Mouse (Mus musculus) limb, embryonic 14.5 days (tissue): ENCODE measurements at regions not wholly inside any gene's neighbourhood (a gene's known extent, or its start where the extent isn't known, plus 50 kb on each side); places are given as distances from the start of the nearest gene placed in this dataset.

Source experiments
- ATAC-seq: fragments of 200-750 bp; cut with Nextera tagmentation; 2 replicates; pipeline ENCODE4 v1.8.0; 2017; ENCODE audit warnings: low read depth, moderate number of reproducible peaks, moderate TSS enrichment; ENCODE audit not compliant: low FRiP score
- DNase-seq: peaks from one replicate; pipeline ENCODE4 v3.0.0-alpha.2; 2015; ENCODE audit warnings: low spot score
- H3K27ac ChIP-seq: fragments of 300-500 bp; sonication (generic); replicated peaks from 2 replicates; pipeline ENCODE4 v1.5.1; 2014; ENCODE audit warnings: low read depth, mild to moderate bottlenecking, low read length, moderate library complexity, mixed read lengths
- H3K27me3 ChIP-seq: fragments of 300-500 bp; sonication (generic); 2 replicates; pipeline ENCODE4 v1.6.1; 2014; ENCODE audit warnings: low read length, mixed read lengths; ENCODE audit not compliant: control insufficient read depth, insufficient read depth
- H3K36me3 ChIP-seq: fragments of 300-500 bp; sonication (generic); 2 replicates; pipeline ENCODE4 v1.6.1; 2014; ENCODE audit warnings: mild to moderate bottlenecking, low read length, moderate library complexity, mixed read lengths; ENCODE audit not compliant: control insufficient read depth, insufficient read depth
- H3K4me1 ChIP-seq: fragments of 300-500 bp; sonication (generic); 2 replicates; pipeline ENCODE4 v1.6.1; 2014; ENCODE audit warnings: antibody characterized with exemption, low read length, mixed read lengths; ENCODE audit not compliant: control insufficient read depth, insufficient read depth
- H3K4me2 ChIP-seq: fragments of 300-500 bp; sonication (generic); replicated peaks from 2 replicates; pipeline ENCODE4 v1.6.1; 2014; ENCODE audit warnings: low read depth, mild to moderate bottlenecking, low read length, moderate library complexity; ENCODE audit not compliant: severe bottlenecking
- H3K4me3 ChIP-seq: fragments of 300-500 bp; sonication (generic); replicated peaks from 2 replicates; pipeline ENCODE4 v1.5.1; 2014; ENCODE audit warnings: low read length
- H3K9ac ChIP-seq: fragments of 300-500 bp; sonication (generic); 2 replicates; pipeline ENCODE4 v1.6.1; 2014; ENCODE audit warnings: mild to moderate bottlenecking, low read depth, low read length, moderate library complexity; ENCODE audit not compliant: severe bottlenecking
- H3K9me3 ChIP-seq: fragments of 300-500 bp; sonication (generic); 2 replicates; pipeline ENCODE4 v1.6.1; 2016; ENCODE audit warnings: low read length; ENCODE audit not compliant: control insufficient read depth
- POLR2A ChIP-seq: fragments of 200-500 bp; IDR thresholded peaks from 2 replicates; pipeline ENCODE4 v1.8.0; 2012; ENCODE audit warnings: inconsistent platforms, mild to moderate bottlenecking, moderate library complexity, borderline replicate concordance; ENCODE audit not compliant: insufficient read depth, insufficient read length; ENCODE audit errors: extremely low read depth
- WGBS: fragments of 180-500 bp; shearing (Covaris S2); extraction: QIAGEN DNeasy Blood & Tissue Kit; methylation state at CpG from one replicate; pipeline ENCODE4 v1.1.7; 2014; 5-methylcytosine and 5-hydroxymethylcytosine counted together

- ATAC-seq (peak; percentile 82), DNase-seq (peak; percentile 86)
- 24% methylated on average over 19 of the region's 19 CpGs for WGBS
- no peak overlapping the region; the same call in 1 of the 2 replicates for H3K4me2 ChIP-seq
- H3K4me3 ChIP-seq: no peak overlapping the region
- no peaks in the 10 kb centered on the region for H3K36me3 ChIP-seq
- H3K4me1 ChIP-seq: peaks cover 45% of the 10 kb centered on the region
- no peak overlapping the region for H3K9ac ChIP-seq
- TF ChIP-seq POLR2A: no peak
- peak overlapping the region; percentile 59 for H3K27ac ChIP-seq
- no peaks in the 10 kb centered on the region for H3K9me3 ChIP-seq
- no peaks in the 10 kb centered on the region for H3K27me3 ChIP-seq
Measured at GRCm38 (mm10) chr1:90272830-90273628, 69.2 kb downstream of the Ackr3 start.

DNA sequence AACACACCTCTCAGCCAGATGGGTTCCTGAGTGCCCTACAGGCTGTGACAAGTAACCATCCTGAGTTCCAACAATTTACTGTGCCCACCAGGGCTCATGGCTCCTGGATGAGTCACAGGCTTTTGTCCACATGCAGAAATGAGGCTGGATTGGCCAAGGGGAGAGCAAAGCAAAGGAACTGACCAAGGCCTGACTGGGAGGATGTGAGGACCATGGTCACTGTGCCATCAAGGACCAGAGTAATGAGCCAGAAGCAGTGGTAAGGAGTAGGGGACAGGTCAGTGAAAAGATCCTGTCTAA lies 69.8 kb downstream of the Ackr3 start:
- Histone ChIP-seq H3K27me3 (no peaks in the 10 kb centered on the region), H3K36me3 (no peaks in the 10 kb centered on the region), H3K4me2 (no peak overlapping the region), H3K9ac (no peak overlapping the region), H3K9me3 (no peaks in the 10 kb centered on the region), H3K4me1 (peaks cover 47% of the 10 kb centered on the region), H3K4me3 (no peak overlapping the region), H3K27ac (no peak overlapping the region; the same call in 1 of the 2 replicates)
- DNase-seq (no peak), ATAC-seq (no peak)
- TF ChIP-seq POLR2A: no peak

DNA sequence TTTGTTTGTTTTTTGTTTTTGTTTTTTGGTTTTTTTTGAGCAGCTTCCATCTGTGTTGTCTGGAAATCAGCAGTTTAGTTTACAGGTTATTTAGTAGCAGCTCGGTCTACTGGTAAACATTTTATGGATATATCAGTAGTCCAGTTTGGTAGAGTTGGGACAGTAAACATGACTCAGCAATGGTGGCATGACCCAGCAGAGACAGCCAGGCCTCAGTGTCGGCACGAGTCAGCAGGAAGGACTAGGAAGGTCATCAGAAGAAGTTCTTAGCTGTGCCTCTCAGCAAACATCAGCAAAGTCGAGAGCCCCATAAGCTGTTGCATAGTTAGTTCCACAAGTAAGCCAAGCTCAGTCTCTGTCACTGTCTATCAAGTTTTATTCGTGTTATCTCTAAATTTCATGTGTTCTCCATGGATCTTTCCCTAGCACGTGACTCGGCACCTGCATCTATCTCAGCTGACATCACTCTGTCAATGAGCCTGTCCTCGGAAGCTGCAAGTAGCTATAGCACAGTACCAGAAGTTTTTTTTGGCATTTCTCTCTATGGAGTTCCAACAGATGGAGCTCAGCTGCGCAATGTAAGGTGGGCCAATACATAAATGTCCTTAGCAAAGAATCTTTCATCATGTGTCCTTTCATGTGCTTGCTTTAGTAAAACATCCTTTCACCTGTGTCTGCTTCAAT lies 71.3 kb downstream of the Ackr3 start:
- H3K36me3 ChIP-seq: no peaks in the 10 kb centered on the region
- no peaks in the 10 kb centered on the region for H3K9me3 ChIP-seq
- H3K4me2 ChIP-seq: no peak overlapping the region
- TF ChIP-seq POLR2A: no peak
- no peak overlapping the region for H3K9ac ChIP-seq
- ATAC-seq (no peak), DNase-seq (no peak)
- peaks cover 50% of the 10 kb centered on the region for H3K4me1 ChIP-seq
- no peak overlapping the region for H3K4me3 ChIP-seq
- H3K27me3 ChIP-seq: no peaks in the 10 kb centered on the region
- WGBS: 84% methylated on average over 9 of the region's 9 CpGs
- no peak overlapping the region for H3K27ac ChIP-seq

DNA sequence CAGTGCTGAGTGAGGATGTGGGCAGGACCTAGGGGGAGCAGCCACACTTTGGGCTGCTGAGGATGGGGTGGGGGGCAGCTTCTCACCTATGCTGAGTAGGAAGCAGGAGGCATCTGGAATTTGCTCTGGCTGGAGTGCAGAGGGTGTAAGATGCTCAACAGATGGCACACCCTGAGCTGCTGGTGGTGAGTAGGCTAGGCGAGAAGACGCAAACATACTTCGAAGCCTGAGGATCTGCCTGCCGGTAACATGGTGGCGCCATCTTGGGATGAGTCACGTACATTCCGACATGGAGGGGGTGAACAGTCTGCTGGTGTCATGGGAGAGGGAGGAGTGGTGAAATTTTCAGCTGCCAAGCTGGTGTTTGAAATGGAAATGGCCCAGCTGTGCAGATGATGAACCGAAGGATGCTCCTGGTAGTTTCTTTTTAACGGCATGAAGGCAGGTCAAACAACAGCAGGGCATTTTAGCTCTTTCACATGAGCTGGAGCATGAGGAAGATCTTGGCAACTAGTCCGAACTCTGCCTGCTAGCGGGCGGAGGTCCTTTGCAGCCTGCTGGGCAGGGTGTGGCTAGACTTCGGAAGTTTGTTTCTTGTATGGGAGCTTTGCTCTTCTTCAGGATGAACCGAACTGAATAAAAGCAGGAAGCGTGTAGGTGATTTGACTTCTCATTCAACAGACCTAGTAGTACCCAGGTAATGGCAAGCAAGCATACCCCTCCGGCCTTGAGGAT lies 72.2 kb downstream of the Ackr3 start:
- ATAC-seq: no peak

DNA sequence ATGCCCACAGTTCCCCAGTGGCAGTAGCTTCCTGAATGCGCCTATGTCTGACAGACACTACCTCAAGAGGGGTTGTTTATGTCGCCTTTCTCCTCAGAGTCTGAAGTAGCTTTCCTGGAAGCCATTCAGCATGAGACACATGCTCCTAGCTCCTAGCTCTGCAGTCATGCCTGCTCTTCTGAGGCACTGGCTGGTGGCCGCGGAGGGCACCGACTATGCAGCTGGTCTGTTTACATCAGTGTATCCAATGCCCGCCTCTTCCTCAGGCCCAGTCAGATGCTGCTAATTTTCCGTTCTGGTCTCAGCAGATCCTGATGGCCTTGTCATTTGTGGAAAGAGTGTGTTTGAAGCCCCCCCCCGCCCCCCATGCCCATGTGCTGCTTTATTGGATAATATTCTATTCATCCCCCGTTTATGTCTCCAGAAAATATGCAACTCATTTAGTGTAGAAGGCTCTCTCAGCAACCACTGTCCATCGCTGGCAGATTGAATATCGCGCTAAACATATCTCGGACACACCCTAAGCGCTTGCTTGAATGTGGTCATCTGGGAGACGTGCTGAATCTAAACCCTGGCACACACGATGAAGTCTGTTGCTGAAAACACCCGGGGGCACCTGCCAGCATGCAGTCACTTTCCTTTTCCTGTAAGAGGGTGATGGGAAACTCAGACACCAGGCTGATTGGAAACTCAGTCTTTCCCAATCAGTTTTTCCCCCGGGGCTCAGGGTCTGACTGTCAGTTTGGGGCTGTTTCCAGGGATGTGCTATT lies 73.9 kb downstream of the Ackr3 start:
- TF ChIP-seq POLR2A: no peak
- H3K4me1 ChIP-seq: peaks cover 49% of the 10 kb centered on the region

More for the DNA sequence above, 72.2 kb downstream of the Ackr3 start:
- Histone ChIP-seq H3K27ac (no peak overlapping the region), H3K36me3 (no peaks in the 10 kb centered on the region), H3K4me2 (no peak overlapping the region), H3K4me1 (peaks cover 56% of the 10 kb centered on the region), H3K4me3 (no peak overlapping the region), H3K9ac (no peak overlapping the region), H3K27me3 (no peaks in the 10 kb centered on the region), H3K9me3 (no peaks in the 10 kb centered on the region)
- DNase-seq: no peak
- no peak for TF ChIP-seq POLR2A
- 90% methylated on average over 16 of the region's 16 CpGs for WGBS

More for the DNA sequence above, 73.9 kb downstream of the Ackr3 start:
- Histone ChIP-seq H3K36me3 (no peaks in the 10 kb centered on the region), H3K4me2 (no peak overlapping the region), H3K4me3 (no peak overlapping the region), H3K27ac (no peak overlapping the region), H3K9me3 (no peaks in the 10 kb centered on the region), H3K27me3 (no peaks in the 10 kb centered on the region), H3K9ac (no peak overlapping the region)
- no peak for DNase-seq
- 76% methylated on average over 18 of the region's 18 CpGs for WGBS
- no peak for ATAC-seq
